Mouse (Mus musculus) ovary, postnatal 14 days (tissue): Measurements from ENCODE around the gene Dcps.
"Not testable (repeated sequence)": the region's sequence is repeated elsewhere in the genome, so short reads cannot be mapped to it uniquely, and the experiment has no call there.

ENCODE experiments used
- DNase-seq: peaks from one replicate; pipeline ENCODE4 v3.0.0; 2022; ENCODE audit warnings: low spot score

Gene Dcps

DNA sequence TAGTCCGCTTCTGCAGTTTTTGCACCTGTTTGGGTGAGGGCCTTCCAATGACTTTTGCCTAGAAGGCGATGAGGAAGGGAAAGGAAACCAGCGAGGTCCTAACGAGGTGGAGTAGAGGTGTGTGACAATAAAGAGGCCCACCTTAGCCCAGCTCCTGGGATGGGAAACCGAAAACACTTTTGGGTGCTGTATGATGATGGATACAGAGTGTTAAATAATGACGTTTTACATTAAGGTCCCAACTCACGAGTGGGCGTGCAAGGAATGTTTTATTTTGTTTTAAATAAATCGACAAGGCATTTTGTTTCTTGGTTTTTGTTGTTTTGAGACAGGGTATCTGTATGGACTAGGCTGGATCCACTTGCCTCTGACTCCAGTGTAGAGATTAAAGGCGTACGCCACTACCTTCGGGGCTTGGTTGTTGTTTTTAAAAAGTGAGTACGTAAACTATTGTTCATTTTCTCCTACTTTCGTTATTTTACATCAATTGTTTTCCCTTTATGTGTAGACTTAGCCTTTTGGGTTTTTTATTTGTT is 331 bp upstream of the Dcps start:
- DNase-seq: no peak

DNA sequence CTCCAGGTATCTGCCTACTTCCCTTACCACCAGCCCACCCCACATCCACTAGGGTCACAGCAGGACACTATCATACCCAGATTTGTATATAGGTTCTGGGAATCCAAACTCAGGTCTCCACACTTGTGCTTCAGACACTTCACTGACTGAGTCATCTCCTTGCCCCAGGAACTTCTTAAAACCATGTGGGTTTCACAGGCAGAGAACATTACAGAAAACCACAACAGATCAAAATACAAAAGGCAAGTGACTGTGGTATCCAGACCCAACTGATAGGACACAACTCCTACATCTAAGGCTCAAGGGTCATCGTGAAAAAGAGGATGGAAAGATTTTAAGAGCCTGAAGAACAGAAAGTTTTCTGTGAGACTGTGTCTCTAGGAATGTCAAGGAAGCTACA is 2.5 kb downstream of the Dcps start:
- DNase-seq: no peak

DNA sequence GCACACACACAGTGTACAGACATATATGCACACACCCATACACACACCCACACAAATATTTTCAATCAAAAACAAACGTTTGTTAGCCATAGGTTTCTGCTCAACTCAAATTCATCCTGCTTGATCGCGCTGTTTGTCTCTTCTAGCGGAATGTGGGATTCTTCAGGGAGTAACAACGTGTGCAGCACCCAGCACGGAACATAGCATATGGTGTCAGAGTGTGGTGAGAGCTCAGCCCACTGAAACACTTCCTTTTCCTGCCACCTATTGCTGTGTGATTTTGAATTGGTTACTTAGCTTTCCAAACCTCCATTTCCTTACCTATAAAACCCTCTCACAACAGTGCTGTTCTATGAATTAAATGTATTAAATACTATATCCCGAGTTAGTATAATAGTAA is 5.8 kb downstream of the Dcps start:
- DNase-seq: no peak

DNA sequence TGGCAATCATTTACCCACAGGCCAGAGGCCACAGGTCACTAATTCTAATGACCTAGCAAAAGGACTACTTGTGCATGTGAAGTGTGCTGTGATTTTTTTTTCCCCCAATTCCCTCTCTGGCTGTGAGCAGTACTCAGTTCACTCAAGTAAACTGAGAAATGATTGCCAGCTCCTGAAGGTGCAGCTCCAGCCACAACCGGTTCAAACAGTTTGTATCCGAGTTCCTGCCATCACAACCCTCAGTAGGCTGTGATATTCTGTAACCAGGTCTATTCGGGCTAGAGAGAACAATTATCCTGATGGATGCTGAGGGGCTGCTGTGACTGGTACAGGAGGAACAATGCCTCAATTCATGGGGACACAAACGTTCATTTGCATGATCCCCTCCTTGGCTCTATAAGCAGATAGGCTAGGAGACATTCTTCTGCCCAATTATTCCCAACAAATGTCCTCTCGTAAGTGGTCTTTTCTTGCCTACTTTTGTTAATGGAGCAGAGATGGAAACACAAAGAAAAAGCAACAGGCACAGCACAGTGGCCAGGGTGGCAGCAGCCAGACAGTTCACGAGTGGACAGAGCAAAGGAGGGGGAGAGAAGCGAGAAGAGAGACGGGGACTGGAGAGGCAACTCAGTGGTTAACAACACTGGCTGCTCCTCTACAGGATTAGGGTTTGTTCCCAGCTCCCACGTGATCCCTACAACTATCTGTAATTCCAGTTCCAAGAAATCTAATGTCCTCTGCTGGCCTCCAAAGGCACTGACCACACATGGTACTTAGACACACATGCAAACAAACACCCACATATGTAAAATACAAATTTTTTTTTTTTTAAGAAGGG is 8.8 kb downstream of the Dcps start:
- DNase-seq: no peak

DNA sequence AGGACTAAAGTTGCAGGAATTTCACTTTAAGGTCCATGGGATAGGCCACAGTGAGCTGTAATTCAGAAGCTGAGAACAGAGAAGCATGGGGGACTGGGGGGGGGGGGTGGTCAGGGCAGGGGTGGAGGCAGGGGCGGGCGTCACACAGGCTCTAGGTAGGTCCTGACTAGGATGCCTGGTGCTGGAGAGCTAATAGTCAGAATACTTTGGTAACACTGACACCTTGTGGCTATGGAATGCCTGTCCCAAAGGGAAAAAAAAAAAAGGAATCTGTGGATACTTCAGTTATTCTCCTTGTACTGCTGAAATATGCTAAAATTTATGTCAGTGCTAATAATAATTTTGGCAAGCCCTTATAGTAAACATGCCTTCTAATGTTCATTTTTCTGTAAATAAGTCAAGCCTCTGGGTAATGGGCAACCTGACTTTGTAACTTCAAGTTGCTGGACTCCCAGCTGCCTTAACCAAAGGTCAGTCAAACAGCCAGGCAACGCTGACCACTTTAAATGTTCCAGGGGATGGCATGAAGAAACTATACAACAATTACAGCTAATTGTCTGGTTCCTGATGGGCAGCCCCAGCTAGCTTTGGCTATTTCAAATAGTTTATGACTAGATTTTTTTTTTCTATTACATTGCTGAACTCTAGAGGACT is 9.6 kb downstream of the Dcps start:
- peak; percentile 26 for DNase-seq

DNA sequence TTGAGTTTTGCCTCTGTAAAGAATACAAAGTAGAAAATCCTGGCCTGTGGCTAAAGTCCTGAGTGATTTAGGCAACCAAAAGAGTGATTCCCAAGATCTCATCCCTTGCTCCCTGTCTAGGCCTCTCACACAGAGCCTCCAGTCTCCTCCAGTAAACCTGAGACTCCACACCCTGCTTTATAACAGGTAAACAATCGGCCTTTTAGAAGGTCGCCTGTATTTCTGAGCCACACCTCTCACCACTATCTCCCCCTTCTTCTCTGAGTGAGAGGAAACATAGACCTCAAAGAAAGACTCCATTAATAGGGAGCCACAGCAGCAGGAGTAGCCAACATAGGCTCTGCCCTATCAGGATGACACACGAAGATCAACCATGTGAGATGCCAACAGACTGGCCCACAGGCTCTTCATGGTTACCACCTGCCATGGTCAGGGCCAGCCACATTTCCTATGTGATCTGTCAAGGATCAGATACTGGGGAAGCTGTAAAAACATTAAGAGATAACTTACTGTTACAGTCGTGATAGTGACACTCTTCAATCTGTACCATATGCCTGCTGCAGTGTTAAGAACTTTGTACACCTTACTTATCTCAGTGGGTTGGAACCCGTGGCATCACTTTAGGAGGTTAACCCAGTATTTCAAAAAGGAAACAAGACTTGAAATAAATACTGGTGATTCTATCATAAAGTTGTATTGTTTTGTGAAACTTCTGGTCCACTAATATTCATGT is 11.6 kb downstream of the Dcps start:
- no peak for DNase-seq

DNA sequence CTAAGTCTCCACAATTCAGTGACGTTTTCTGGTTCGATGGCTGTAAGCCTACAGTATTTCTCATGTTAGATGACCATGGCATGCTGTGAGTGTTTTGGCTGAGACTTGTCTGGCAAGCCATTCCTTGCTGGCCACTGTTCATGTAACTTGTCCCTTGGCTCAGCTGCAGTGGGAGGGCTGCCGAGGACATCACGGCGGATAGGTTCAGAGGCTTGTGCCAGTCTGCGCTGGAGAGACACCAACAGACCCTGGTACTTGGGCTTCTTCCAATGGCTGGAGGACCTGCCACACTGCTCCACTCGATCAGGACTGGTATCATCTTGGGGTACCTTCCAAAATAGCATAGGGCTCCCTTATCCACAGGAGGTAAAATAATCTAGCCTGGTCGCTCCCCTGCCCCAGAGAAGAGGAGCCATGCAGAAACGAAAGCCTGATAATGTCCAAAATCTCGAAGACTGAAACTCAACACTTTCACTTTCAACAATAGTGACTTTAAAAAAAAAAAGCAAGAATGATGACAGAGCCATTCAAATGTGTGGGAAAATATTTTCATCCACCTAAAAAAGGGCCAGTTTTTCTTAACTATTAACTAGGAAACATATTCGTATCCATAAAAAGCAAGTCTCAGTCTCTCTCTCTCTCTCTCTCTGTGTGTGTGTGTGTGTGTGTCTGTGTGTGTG is 12.7 kb downstream of the Dcps start:
- DNase-seq: peak; percentile 29

DNA sequence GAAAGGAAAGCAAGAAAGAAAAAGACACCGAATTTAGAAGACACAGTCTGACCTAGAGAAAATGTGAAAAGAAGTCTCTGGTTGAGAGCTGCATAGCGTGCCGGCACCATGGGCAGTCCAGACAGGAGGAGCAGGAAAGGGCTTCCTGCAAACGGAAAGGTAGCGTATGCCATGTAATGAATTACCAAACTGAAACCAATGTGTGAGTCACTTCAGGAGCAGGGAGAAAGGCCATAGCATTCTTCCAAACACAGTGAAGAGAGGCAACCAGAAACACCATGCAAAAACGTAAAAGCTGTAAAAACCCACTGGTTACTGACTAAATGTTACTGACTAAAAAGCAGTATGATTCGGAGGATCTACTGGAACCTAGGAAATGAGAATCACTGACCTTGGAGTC is 14.1 kb downstream of the Dcps start:
- DNase-seq: no peak

DNA sequence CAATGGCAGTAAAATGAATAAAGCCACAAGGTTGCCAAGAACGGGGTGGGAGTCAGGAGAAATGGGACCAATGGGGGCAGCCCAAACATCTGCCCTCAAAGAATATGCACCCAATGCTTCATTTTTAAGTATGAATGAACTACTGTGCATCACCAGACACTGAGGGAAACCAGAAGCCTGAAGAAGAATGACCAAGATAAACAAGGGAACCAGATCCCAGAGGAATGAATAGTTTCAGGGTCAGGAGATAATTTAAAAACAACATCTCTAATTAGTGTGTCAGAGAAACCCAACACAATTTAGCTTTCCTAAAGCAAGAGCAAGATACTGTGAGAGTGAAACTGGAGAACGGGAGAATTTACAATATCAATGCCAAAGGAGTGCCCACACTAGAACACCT is 15.2 kb downstream of the Dcps start:
- no peak for DNase-seq

DNA sequence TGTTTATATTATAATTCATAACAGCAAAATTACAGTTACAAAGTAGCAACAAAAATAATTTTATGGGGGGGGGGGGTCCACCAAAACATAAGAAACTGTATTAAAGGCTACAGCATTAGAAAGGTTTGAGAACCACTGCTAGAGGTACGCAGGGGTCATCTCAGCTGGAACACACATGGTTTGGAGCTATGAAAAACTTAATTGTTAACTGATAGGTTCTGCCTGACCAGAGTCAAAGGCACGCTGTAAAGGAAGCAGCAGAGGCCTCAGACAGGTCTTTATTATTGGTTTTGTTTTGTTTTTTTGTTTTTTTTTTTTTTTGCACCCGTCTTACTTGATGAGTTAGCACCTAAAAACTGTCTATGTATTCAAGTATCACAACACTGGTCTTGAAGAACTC is 17.4 kb downstream of the Dcps start:
- no peak for DNase-seq

DNA sequence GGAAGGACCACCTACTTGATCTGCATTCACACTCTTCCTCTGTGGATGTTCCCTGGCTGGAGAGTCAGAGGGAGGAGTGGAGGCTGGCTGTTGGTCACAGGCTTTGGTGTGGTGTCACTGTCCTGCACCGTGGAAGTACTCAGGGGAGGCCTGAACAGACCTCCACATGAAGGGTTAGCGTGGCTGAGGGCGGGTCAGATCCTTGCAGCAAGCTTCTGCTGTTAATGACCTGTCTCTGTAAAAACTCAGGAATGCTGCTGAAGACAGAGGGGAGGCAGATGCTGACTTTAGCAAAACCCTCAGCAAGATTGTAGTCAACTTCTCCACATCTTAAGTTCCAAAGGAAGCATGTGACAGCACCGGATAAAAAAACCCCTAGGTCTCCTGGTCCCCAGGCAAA is 19.0 kb downstream of the Dcps start:
- no peak for DNase-seq

DNA sequence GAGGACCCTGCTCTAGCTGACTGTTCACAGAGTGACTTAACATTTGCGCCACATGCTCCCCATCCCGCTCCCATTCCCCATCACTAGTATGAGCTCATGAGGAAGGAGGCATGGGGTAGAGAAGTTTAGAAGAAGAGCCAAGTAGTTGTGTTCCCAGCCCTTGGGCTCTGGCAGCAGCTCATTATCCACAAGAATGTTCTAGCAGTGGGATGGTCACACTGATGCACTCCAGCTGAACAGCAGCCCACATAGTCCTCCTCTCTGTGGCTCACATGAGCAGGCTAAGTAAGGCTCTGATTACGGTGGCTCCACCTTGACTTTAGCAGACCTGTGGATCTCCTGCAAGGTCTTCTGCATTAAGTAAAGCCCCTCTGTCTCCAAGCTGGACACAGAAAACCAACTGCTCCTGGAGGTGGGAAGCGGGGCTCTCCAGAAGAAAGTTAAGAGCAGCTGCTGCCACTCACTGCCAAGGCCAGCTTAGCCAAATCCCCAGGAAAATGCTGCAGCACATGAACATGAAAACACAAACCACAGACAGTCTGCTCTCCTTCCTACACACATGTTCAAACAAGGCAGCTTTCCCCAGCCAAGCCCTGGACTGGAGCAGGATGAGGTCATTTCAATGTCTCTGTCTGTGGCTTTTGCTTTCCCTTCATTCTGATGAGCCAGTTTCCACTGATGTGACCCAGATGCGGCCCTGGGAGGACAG is 19.7 kb downstream of the Dcps start:
- DNase-seq: peak; percentile 24

DNA sequence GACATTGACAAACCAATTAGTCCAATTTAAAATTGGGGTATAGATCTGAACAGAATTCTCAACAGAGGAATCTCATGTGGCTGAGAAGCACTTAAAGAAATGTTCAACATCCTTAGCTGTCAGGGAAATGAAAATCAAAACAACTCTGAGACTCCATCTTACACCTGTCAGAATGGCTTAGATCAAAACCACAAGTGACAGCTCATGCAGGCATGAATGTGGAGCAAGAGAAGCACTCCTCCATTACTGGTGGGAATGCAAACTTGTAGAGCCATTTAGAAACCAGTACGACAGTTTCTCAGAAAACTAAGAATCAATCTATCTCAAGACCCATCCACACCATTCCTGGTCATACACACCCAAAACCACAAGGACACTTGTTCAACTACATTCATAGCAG is 22.9 kb downstream of the Dcps start:
- DNase-seq: no peak

DNA sequence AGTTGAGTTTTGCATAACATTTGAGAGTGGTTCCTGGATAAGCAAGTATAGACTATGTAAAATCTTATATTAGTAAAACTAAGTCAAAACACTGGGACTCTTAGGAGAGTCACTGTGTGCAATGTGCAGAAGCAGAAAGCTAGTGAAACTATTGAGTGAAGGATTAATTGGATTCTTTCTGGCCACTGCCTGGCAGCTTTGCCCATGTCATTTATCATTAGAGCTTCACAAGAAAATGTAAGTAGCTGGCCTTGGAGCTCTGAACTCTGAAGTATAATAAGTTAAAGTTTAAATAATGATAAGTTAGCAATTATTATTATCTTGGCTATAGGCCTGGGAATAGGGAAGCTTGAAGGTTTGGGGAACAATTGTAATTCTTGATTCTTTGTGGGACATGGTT is 27.0 kb downstream of the Dcps start:
- not testable (repeated sequence) for DNase-seq

DNA sequence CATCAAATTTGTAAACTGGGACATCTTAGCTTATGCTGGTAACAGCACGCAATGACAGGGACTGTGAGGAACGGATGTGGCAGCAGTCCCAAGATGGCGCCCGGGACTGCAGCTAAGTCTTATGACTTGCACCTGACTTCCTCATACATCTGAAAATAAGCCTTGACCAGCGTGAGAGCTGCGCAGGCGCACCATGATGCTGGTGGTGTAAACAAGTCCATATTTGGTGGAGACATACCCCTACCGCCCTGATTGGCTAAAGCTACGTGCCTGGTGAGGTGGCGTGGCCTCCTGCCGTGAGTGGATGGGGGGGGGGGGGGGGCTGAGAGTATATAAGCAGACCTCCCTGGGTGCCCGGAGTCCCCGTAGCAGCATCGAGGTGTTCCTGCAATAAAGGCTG is 28.6 kb downstream of the Dcps start:
- not testable (repeated sequence) for DNase-seq

DNA sequence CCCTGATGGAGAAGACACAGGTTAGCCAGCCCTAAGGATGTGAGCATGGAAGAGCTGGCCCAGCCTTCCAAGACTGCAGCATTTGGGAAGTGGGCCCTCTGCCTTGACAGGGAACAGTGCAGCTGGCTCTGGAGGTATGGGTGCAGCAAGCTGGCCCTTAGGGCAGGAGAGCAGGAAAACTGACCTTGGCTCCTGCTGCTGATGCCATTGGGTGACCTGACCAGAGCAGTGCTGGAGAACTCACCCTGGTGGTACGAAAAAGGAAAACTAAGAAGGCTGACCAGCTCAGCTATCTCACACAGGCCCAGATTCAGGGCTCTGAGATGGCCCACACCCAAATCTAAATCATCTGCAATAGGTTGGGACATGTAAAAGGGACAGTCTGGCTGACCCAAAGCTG is 30.0 kb downstream of the Dcps start:
- DNase-seq: no peak

DNA sequence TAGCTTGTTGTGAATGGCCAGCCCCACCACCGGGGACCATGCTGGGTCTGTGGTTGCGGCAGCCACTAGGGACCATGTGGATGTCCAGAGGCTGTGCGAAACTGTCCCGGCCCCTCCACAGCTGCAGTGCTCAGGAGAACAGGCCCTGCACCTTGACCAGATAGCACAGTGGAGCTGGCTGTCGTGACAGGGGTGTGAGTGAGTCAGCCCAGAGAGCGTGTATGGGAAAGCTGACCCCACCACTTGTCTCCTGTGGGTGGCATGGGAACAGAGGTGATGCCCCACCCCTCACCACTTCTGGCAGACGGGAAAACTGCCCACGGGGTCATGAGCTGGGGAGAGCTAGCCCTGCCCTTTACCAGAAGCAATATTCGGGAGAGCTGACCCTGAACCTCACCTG is 30.7 kb downstream of the Dcps start:
- DNase-seq: no peak

DNA sequence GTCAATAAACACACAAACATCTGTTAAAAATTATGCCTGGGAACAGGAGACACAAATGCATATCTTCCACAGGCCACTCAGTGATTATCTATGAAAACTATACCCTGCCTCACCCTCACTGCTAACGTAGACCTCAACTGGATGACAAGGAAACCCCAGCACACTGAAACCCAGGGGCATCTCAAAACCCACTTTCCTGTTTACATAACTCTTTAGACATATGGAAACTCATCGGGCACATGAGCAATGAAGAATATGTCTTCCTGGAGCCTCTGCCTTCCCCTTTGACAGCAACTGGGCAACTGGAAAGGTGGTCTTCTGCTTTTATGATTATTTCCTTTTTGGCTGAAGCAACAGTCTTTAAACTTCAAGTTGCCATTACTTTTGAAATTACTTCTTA is 33.6 kb downstream of the Dcps start:
- DNase-seq: no peak

DNA sequence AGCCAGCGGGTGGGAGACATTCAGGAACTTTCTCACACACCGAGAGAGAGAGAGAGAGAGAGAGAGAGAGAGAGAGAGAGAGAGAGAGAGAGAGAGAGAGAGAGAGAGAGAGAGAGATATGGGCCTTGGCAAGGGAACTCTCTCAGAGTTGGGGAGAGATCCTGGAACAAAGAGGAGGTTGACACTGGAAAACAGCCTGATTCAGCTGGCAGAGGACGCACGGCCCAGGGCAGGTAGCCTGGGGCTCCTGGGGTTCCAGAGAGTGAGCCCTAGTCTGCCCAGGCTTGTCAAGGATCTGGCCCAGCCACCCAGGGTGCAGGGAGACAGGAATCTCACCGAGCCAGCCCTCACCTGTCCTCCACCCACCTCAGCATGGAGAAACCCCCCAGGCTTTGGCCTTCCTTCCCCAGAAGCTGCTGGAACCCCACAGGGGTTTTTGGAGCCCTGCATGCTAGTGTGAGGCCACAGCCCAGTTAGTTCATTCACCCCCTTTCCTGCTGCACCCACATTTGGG is 36.6 kb downstream of the Dcps start:
- no peak for DNase-seq

DNA sequence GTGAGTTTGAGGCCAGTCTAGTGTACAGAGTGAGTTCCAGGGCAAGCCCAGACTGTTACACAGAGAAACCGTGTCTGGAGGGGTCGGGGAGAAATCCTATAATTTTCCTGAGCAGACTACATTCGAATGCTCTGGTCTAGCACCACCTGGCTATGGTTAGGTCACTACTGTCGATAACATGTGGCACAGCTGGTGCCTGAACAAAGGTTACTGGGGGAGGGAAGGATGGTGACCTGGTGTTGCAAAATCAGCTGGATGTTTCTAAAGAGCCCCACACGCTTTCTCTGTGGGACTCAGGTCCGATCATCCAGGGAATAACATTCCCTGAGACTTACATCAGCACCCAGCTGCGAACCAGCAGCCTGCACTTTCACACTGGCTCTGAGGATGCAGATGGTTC is 37.8 kb downstream of the Dcps start:
- no peak for DNase-seq

DNA sequence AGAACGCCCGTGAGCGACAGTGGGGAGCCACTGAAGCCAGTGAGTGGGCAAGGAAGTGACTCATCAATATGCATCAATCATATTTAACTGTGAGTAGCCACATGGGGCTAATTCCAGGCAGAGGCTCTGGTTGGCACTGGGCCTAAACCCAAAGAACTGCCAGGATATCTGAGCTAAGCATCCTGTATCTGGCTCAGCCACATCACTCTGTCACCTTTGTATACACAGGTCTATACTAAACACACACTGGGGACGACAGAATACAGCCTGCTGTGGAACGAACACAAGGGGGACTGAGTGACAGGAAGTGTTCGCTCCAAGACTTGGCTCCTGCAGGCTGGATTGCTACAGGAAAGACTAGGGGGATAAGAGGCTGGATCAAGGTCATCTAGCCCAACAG is 40.3 kb downstream of the Dcps start:
- DNase-seq: no peak
